Mouse (Mus musculus) granulocyte monocyte progenitor cell, adult 5-6 weeks (primary cell): ENCODE data around the gene Runx2. TPM values are rescaled to one million over a fixed set of nuclear protein-coding genes. Genes with fewer than 3 reads are reported as not detected.
A peak's percentile ranks its signal among the peaks of the same experiment; 100 is the strongest.

Experiments
- ATAC-seq: replicated peaks from 2 replicates; pipeline ENCODE4 v1.8.0; 2016; ENCODE audit warnings: mild to moderate bottlenecking, moderate TSS enrichment, inconsistent platforms; ENCODE audit not compliant: poor library complexity, severe bottlenecking
- total RNA-seq, 2 experiments: library from RNA; stranded (forward) in 1 of 2; stranded (reverse) in 1 of 2; fragments of 200-712, 200-1000 nt in 1 of 2; fragments of >200 nt in 1 of 2; fragmentation: Nextera tagmentation in 1 of 2; gene quantifications; 2 replicates each; pipeline ENCODE4 v1.2.3; 2014 to 2017

Gene Runx2
- total RNA-seq, 2 experiments from 2014 or later: 12.3 to 49.8 TPM

GRCm38 (mm10) chr17:44722103-44722792 lies 92.3 kb downstream of the Runx2 start:
- no peak for ATAC-seq

- peak; percentile 38 for ATAC-seq
Observed at GRCm38 (mm10) chr17:44718591-44718990, 96.0 kb downstream of the Runx2 start.

GRCm38 (mm10) chr17:44718036-44718435 lies 96.6 kb downstream of the Runx2 start:
- peak; percentile 66 for ATAC-seq

GRCm38 (mm10) chr17:44714116-44714515 lies 100.5 kb downstream of the Runx2 start:
- ATAC-seq: no peak

- ATAC-seq: no peak
Observed at GRCm38 (mm10) chr17:44713404-44713803, 101.2 kb downstream of the Runx2 start.

GRCm38 (mm10) chr17:44709516-44710252 lies 104.9 kb downstream of the Runx2 start:
- peak; percentile 81 for ATAC-seq

GRCm38 (mm10) chr17:44707956-44708355 lies 106.6 kb downstream of the Runx2 start:
- ATAC-seq: no peak

GRCm38 (mm10) chr17:44706531-44706930 lies 108.1 kb downstream of the Runx2 start:
- 0 out of 2 replicates have a peak, but pooled peaks have one; percentile 11 for ATAC-seq

- ATAC-seq: peak; percentile 45
Observed at GRCm38 (mm10) chr17:44702506-44703298, 111.9 kb downstream of the Runx2 start.

- no peak for ATAC-seq
Observed at GRCm38 (mm10) chr17:44701531-44701930, 113.1 kb downstream of the Runx2 start.

GRCm38 (mm10) chr17:44700326-44700725 lies 114.3 kb downstream of the Runx2 start:
- no peak for ATAC-seq

GRCm38 (mm10) chr17:44697053-44697452 lies 117.5 kb downstream of the Runx2 start:
- peak; percentile 67 for ATAC-seq

- ATAC-seq: no peak
Observed at GRCm38 (mm10) chr17:44693552-44693951, 121.0 kb downstream of the Runx2 start.

GRCm38 (mm10) chr17:44691517-44691916 lies 123.1 kb downstream of the Runx2 start:
- peak; percentile 65 for ATAC-seq

GRCm38 (mm10) chr17:44690410-44691035 lies 124.1 kb downstream of the Runx2 start:
- peak; percentile 64 for ATAC-seq

- no peak for ATAC-seq
Observed at GRCm38 (mm10) chr17:44688306-44688705, 126.3 kb downstream of the Runx2 start.

- peak; percentile 75 for ATAC-seq
Observed at GRCm38 (mm10) chr17:44685514-44685913, 129.1 kb downstream of the Runx2 start.

GRCm38 (mm10) chr17:44683026-44683425 lies 131.6 kb downstream of the Runx2 start:
- no peak for ATAC-seq

- 0 out of 2 replicates have a peak, but pooled peaks have one; percentile 23 for ATAC-seq
Observed at GRCm38 (mm10) chr17:44677782-44678181, 136.8 kb downstream of the Runx2 start.

GRCm38 (mm10) chr17:44672806-44673205 lies 141.8 kb downstream of the Runx2 start:
- ATAC-seq: peak; percentile 66
